Mouse (Mus musculus): ENCODE measurements around the gene Plk4. TPM values are rescaled to one million over a fixed set of nuclear protein-coding genes. Genes with fewer than 3 reads are reported as not detected.
"Not testable (repeated sequence)": the region's sequence is repeated elsewhere in the genome, so short reads cannot be mapped to it uniquely, and the experiment has no call there.

Plk4 gene
- 10 to 100 TPM; 16.1 to 18.3 TPM for total RNA-seq (2021)
- long read RNA-seq, experiment 1, transcript Plk4-201 (16 exons, 3,479 nt) = major isoform, 20 of 30 reads
- long read RNA-seq, experiment 1, partial matches to known transcripts = 5 of 30 reads
- long read RNA-seq, experiment 1, other reads (novel, unspliced or antisense) = 3 of 30 reads
- long read RNA-seq, experiment 2, transcript Plk4-201 (16 exons, 3,479 nt) = major isoform, 19 of 22 reads
- long read RNA-seq, experiment 2, partial matches to known transcripts = 0 of 22 reads
- long read RNA-seq, experiment 2, other reads (novel, unspliced or antisense) = 3 of 22 reads

DNA sequence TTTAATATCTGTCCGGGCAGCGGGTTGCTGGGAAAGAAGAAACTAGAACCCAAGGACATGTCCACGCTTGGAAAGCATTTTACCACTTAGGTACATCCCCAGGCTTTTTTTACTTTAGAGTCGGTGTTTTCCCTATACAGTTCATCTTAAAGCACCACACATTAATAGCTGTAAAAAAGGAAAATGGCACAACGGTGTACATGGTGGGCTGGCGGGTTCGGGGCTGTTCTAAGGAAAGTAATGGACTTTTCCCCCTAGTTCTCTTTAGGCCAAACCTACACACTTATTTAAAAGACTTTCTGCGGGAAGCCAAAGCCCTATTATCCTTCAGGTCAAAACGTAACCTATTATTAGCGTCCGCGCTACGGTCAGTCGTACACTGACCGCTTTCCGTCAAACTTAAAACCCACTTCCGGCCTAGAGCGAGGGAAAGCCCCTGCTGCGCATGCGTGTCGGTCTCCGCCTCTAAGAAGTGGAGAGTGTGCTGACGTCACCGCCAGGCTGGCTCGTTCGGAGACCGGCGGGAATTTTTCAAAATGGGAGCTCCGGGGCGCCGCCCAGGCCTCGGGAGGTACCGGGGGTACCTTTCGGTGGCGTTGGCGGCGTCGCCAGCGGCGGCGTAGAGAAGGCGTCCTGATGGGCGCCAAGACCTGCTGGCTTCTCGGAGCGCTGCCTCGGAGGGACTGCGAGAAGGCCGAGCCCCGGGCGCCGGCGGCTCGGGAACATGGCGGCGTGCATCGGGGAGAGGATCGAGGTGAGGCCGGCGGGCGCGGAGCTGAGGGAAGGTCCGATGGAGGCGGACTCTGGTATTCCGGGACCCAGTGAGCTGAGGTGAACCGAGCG is at the start of gene Plk4:
Plk4 (plus strand) TSS at position 490 of the 843 bp plus-strand sequence.
- DNase-seq (ENCODE audit: low spot score in 2 of 2) = peak; percentile 96 to 99

GRCm38 (mm10) chr3:40760746-40761145 is 39.1 kb upstream of the Plk4 start:
- DNase-seq (ENCODE audit: low spot score in 2 of 2) = no peak

GRCm38 (mm10) chr3:40761312-40761711 is 38.5 kb upstream of the Plk4 start:
- no peak for DNase-seq (ENCODE audit: low spot score in 2 of 2)

- no peak for DNase-seq (ENCODE audit: low spot score in 2 of 2)
Observed at GRCm38 (mm10) chr3:40793783-40794182, 6.0 kb upstream of the Plk4 start.

DNA sequence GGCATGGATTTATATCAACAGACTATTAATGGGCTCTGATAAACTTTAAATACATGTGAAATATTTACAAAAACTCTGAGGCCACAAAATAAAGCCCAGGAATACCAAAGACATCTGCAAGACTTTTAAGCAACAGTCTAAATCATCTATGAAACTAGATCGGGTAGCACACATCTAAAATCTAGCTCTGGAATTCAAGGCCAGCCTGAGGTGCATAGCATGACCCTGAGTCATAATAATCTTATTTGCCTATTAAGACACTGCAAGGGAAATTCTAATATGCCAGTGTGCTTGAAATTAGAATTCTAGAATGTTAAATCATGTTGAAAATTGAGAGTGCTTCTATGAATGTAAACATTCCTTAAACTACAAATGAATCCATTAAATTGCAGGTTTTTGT is 1.8 kb upstream of the Plk4 start:
- no peak for DNase-seq (ENCODE audit: low spot score in 2 of 2)

DNA sequence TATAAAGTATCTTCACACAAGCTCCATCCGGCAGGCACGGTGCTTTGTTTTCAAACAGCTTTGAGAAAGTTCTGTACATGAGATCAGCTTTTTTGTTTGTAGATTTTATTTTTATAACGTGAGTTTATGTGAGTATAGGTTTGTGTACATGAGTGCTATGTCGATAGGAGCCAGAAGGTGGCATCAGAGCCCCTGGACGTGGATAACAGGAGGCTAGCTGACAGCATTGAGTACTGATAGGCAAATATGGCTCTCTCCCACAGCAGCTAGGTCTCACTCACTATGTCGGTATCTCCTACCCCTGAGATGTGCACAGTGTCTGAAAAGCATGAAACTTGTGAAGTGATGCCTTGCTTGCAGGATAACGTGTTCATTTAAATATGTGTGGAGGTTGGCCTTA is 1.3 kb upstream of the Plk4 start:
- DNase-seq (ENCODE audit: low spot score in 2 of 2) = peak in 1 of 2 experiments; percentile 19

DNA sequence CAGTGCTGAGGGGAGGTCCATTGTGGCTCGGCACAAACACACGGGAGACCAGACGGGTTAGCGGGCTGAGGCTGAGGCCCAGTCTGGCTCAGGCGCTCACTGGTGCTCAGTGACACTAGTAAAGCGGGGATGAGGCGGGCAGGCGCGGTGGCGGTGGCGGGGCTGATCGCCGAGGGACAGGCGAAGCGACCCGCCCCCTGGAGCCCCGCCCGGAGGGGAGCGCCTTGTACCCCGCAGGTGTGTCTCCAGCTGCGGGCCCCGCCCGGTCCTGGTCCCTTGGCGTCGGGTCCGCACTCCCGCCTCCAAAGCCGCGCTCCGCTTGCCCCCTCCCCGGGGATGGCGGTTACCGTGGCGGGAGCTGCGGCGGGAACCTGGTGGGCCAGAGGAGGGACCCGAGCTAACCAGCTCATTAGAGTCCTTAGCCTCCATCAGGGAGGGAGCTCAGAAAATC is 579 bp downstream of the Plk4 start:
- DNase-seq (ENCODE audit: low spot score in 2 of 2) = peak; percentile 52 to 54

- no peak for DNase-seq (ENCODE audit: low spot score in 2 of 2)
Observed at GRCm38 (mm10) chr3:40806871-40807270, 7.1 kb downstream of the Plk4 start.

GRCm38 (mm10) chr3:40808686-40809085 is 8.9 kb downstream of the Plk4 start:
- no peak for DNase-seq (ENCODE audit: low spot score in 2 of 2)

- DNase-seq (ENCODE audit: low spot score in 2 of 2) = no peak
Observed at GRCm38 (mm10) chr3:40809894-40810293, 10.1 kb downstream of the Plk4 start.

GRCm38 (mm10) chr3:40813275-40813674 is 13.5 kb downstream of the Plk4 start:
- DNase-seq (ENCODE audit: low spot score in 2 of 2) = no peak

- DNase-seq (ENCODE audit: low spot score in 2 of 2) = not testable (repeated sequence)
Observed at GRCm38 (mm10) chr3:40845521-40845920, 45.7 kb downstream of the Plk4 start.

- peak; percentile 84 to 91 for DNase-seq (ENCODE audit: low spot score in 2 of 2)
Observed at GRCm38 (mm10) chr3:40846473-40846956, 46.7 kb downstream of the Plk4 start, which contains the start of gene Mfsd8. Gene Mfsd8, minus strand, starts transcription at chr3:40846886.

- DNase-seq (ENCODE audit: low spot score in 2 of 2) = not testable (repeated sequence)
Observed at GRCm38 (mm10) chr3:40846957-40847017, 47.0 kb downstream of the Plk4 start, which contains the start of gene Abhd18. Gene Abhd18, plus strand, starts transcription at chr3:40846970.

GRCm38 (mm10) chr3:40847018-40847417 is 47.2 kb downstream of the Plk4 start:
- peak; percentile 17 to 28 for DNase-seq (ENCODE audit: low spot score in 2 of 2)

DNA sequence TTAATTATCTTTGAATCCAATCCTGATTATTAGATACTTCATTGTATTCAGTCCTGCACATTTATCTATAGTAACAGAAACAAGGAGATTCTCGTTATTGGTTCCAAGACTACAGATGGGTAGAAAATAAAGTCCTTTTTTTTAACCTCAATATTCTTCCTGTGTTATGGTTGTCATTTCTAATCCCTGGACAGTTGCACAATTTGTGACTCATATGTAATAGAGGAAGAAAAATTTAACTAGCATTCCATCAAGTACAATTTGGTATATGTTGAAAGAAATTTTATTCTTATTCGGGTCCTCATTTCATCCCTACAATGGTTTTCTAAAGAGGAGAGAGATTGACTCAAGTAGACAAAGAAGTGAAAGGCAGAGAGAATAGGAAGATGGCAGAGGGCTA is 48.1 kb downstream of the Plk4 start:
- DNase-seq (ENCODE audit: low spot score in 2 of 2) = not testable (repeated sequence)

- not testable (repeated sequence) for DNase-seq (ENCODE audit: low spot score in 2 of 2)
Observed at GRCm38 (mm10) chr3:40853123-40853738, 53.4 kb downstream of the Plk4 start.

Other genes starting within 250 kb of the Plk4 start
- not detected for gene Slc25a31, start 91.2 kb upstream of the Plk4 start, total RNA-seq (2021)
- gene Hspa4l, start 55.5 kb upstream of the Plk4 start, total RNA-seq (2021) = 10 to 100 TPM; 10.3 to 13.7 TPM
- gene Mfsd8, start 46.9 kb downstream of the Plk4 start, total RNA-seq (2021) = 10 to 100 TPM; 13.3 to 13.4 TPM
- gene Abhd18, start 47.0 kb downstream of the Plk4 start, total RNA-seq (2021) = 10 to 100 TPM; 16.9 to 20.9 TPM
- gene 1700034I23Rik, start 102.5 kb downstream of the Plk4 start, total RNA-seq (2021) = under 1 TPM in 1 of 2 experiments, not detected in 1; 0.22 TPM
- gene Larp1b, start 149.8 kb downstream of the Plk4 start, total RNA-seq (2021) = 10 to 100 TPM; 45.7 to 51.9 TPM

Measured in gastrocnemius, postnatal 4 days (tissue).